Mouse (Mus musculus) urinary bladder, postnatal 25 days (tissue): ENCODE results near the gene Mettl14.
"Not testable (repeated sequence)": the region's sequence is repeated elsewhere in the genome, so short reads cannot be mapped to it uniquely, and the experiment has no call there.

Experiments used
- DNase-seq: peaks from one replicate; pipeline ENCODE4 v3.0.0; 2022; ENCODE audit warnings: low spot score

Mettl14 gene

DNA sequence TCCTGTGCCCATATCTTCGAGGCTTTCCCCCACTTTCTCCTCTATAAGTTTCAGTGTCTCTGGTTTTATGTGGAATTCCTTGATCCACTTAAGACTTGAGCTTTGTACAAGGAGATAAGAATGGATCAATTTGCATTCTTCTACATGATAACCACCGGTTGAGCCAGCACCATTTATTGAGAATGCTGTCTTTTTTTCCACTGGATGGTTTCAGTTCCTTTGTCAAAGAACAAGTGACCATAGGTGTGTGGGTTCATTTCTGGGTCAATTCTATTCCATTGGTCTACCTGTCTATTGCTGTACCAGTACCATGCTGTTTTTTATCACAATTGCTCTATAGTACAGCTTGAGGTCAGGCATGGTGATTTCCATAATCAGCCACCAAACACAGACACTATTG is 19.1 kb downstream of the Mettl14 start:
- DNase-seq: not testable (repeated sequence)

GRCm38 (mm10) chr3:123356377-123356991 is 29.4 kb downstream of the Mettl14 start:
- no peak for DNase-seq

- no peak for DNase-seq
These were observed 31.5 kb downstream of the Mettl14 start for GRCm38 (mm10) chr3:123354388-123354787.

GRCm38 (mm10) chr3:123353661-123354060 is 32.2 kb downstream of the Mettl14 start:
- no peak for DNase-seq

DNA sequence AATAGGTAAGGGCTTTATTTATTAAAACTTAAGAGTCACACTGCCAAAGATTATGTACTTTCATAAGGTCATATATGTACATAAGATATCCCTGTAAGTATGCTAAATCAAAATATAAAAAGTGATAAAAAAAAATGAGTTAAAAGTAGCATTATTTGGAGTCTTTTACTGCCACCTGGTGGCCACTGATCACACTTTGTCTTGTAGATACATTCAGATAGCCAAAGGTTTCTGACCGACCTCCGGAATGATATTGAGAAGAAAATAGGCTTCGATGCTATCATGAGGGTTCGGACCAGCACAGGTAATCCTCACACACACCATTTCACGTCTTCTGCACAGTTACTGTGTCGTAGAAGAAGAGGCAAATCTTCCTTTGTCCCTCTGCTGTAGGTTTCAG is 32.7 kb downstream of the Mettl14 start:
- peak; percentile 36 for DNase-seq

- DNase-seq: no peak
These were observed 34.4 kb downstream of the Mettl14 start for GRCm38 (mm10) chr3:123351519-123351918.

DNA sequence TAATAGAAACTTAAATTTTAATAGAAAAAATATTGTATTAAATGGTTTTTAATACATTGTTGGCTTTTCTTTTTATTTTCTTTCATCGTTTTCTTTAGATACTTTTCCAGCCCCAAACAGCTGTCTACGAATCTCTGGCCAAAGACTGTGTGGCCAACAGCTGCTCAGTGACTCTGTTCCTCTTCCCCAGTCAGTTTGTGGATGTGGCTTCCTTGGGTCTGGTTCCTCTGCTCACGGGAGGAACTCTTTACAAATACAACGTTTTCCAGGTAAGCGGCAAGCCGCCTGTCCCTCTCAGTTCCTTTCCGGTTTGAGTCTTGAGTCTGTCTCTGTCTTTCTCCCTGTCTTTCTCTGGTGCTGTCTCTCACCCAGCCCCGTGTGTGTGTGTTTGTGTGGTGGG is 35.3 kb downstream of the Mettl14 start:
- no peak for DNase-seq

GRCm38 (mm10) chr3:123348080-123348802 is 37.7 kb downstream of the Mettl14 start:
- no peak for DNase-seq

GRCm38 (mm10) chr3:123343690-123344089 is 42.2 kb downstream of the Mettl14 start:
- no peak for DNase-seq

DNA sequence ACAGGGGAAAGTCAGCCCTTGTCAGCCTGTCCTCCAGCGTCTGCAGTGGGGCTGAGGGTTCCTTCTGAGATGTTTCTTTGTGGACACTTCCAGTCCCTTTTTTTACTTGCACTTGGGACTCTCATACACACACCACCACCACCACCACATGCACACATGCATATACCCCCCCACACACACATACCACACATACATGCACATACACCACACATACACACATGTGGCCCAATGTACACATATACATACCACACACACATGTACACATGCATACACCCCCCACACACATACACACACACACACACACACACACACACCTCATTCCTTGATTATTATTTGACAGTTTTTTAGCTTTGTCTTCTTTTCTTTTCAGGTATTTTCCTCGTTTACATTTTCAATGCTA is 44.9 kb downstream of the Mettl14 start:
- no peak for DNase-seq

- DNase-seq: no peak
These were observed 47.2 kb downstream of the Mettl14 start for GRCm38 (mm10) chr3:123338666-123339195.

- no peak for DNase-seq
These were observed 48.1 kb downstream of the Mettl14 start for GRCm38 (mm10) chr3:123337853-123338252.

DNA sequence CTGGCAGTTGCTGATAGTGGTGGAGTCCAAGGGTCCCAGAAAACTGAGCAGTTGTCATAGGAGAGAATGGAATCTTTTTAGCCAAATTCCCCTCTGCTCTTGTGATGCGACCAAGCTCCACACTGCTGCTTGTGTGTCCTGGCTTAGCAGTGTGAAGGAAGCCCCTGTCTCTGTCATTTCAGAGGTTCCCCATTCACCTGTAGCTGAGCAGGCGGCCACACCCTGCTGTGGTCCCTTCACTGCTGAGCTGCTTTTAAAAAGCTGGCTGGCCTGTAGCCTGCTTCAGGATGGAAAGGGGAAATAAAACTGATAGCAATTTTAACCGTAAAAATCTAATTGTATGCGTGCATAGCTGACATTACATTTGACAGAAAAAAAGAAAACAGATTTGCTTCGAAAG is 49.0 kb downstream of the Mettl14 start:
- DNase-seq: no peak

DNA sequence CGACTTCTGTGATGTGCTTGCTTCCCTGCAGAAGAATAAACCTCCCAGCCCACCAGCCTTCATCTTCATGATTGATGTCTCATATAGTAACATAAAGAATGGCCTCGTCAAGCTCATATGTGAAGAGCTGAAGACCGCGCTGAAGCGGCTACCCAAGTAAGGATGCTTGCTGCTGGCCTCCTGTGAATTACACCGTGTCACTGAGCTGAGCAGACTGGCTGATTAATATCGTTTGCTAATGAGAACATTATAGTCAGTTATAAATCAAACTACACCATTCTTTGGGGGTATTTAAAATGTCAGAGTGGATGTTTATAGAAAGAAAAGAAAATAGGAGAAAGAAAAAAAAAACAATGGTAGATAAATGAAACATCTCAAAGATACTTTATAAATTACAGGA is 49.5 kb downstream of the Mettl14 start:
- DNase-seq: no peak

- no peak for DNase-seq
These were observed 50.4 kb downstream of the Mettl14 start for GRCm38 (mm10) chr3:123335480-123335879.

DNA sequence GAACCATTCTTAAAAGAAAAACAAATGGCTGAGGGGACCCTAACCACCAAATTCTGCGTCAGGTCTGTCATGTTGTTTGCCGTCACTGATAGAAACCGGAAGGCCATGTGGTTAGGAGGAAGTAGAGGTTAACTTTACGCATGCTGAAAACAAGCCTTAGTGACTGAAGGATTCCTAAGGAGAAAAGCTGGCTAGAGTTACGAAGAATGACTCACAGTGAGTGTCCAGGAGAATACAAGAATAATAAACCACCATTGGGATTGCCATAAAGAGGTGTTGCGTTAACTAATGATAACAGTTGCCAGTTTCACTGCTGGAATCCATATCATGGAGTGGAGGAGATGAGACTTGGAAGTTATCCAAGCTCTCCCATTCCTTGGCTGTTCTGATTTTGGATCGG is 51.0 kb downstream of the Mettl14 start:
- no peak for DNase-seq

GRCm38 (mm10) chr3:123333055-123333424 is 52.9 kb downstream of the Mettl14 start:
- DNase-seq: no peak

- no peak for DNase-seq
These were observed 53.4 kb downstream of the Mettl14 start for GRCm38 (mm10) chr3:123332330-123333054.

GRCm38 (mm10) chr3:123330221-123330620 is 55.7 kb downstream of the Mettl14 start:
- DNase-seq: no peak

GRCm38 (mm10) chr3:123329251-123329650 is 56.7 kb downstream of the Mettl14 start:
- peak; percentile 45 for DNase-seq

DNA sequence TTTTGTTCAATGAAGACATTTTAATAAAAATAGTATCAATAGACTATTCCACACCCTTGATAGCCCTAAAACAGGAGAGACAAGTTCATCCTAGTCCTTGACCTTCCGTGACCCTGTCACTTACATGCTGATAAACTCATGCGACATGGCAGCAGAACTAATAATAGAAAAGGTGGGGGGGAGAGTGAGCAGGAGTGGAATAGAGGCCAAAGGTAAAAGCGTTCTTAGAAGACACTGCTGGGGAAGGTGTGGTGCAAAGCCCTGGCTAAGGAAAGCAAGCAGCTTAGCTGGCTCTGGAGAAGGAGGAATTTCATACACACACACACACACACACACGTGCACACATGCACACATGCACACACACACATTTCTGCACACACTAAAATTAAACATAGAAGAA is 61.6 kb downstream of the Mettl14 start:
- no peak for DNase-seq

DNA sequence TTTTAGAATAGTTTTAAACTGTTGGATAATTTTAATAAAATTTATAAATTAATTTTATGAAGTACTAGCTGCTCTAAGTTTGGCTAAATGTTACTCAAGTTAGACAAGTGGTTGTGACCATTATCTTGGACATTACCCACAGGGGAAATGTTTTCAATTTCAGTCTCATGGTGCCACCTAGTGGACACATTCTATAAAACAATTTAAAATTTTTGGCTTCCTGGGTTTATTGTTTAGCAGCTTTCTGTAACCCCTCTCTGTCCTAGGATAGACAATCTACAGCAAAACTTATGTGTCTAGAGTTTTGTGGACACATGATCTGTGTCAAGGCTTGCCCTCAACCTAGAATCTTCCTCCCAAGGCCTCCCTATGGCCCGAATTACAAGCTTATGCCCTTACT is 63.8 kb downstream of the Mettl14 start:
- no peak for DNase-seq

- DNase-seq: peak; percentile 31
These were observed 64.3 kb downstream of the Mettl14 start for GRCm38 (mm10) chr3:123321612-123322011.
